ENCODE assay signal across 8 mouse cellular contexts in the genomic region with DNA sequence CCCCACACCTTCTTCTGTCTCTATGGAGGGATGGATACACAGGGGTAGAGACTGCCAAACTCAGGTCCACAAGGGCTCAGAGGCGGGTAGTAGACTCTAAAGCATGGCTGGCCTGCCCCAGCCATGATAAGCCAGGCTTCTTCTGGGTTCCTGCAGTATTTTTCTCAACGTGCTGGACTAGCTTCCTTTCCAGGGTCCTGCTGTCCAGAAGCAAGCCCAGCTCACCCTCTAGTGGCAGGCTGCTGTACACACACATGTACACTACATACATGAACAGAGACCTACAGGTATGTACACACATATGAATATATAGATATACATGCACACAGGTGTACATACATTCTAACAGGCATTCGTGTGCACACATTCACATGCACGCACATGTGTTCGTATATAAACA.
DNase-seq lines count a peak whose midpoint lies in the region; ATAC-seq and TF ChIP-seq lines count a peak whose summit lies in the region.

No protein-coding gene starts in this region.

- DNase-seq in forebrain, embryonic 11.5 days (ENCODE audit: low spot score): no peak
- peak; percentile 32 for DNase-seq in right cerebral cortex, adult 18-20 months
- no peak for DNase-seq in right cerebral cortex, postnatal 36 days (ENCODE audit: low spot score in 2 of 2)
- DNase-seq in forebrain, postnatal 0 days: peak; percentile 74
- DNase-seq in left cerebral cortex, postnatal 4 days: peak; percentile 75

- no peak overlapping the region for H3K4me2 ChIP-seq in forebrain, embryonic 12.5 days
- H3K4me2 ChIP-seq in forebrain, embryonic 11.5 days (ENCODE audit: low read depth, low read length, severe bottlenecking): no peak overlapping the region
- H3K4me2 ChIP-seq in forebrain, postnatal 0 days (ENCODE audit: low read depth): no peak overlapping the region

- intact Hi-C loops in left cerebral cortex, postnatal 4 days (cut with DNase I): loop anchor here (5.0 to 10.0 kb wide), 2 partner anchors 428 to 1245 kb away; a partner anchor contains a TSS

- peaks cover 10% of the 10 kb centered on the region for H3K4me1 ChIP-seq in forebrain, embryonic 12.5 days
- H3K4me1 ChIP-seq in forebrain, embryonic 11.5 days (replicated peaks; ENCODE audit: control insufficient read depth, insufficient read depth, low read length): no peaks in the 10 kb centered on the region
- H3K4me1 ChIP-seq in forebrain, postnatal 0 days (ENCODE audit: insufficient read depth): peaks cover 7% of the 10 kb centered on the region; the same call in 1 of the 2 replicates

- peak; percentile 90 for TF ChIP-seq CTCF in forebrain, postnatal 0 days (IDR thresholded peaks at IDR 0.05; ENCODE audit: low read depth)

- no peaks in the 10 kb centered on the region for H3K36me3 ChIP-seq in forebrain, embryonic 12.5 days (replicated peaks)
- no peaks in the 10 kb centered on the region for H3K36me3 ChIP-seq in forebrain, embryonic 11.5 days (ENCODE audit: control insufficient read depth, insufficient read depth, low read length)
- no peaks in the 10 kb centered on the region for H3K36me3 ChIP-seq in forebrain, postnatal 0 days (ENCODE audit: insufficient read depth)

- ATAC-seq in forebrain, embryonic 12.5 days (ENCODE audit: low FRiP score): peak; percentile 44
- no peak for ATAC-seq in forebrain, embryonic 11.5 days (replicated peaks; ENCODE audit: low FRiP score)
- peak; percentile 44 for ATAC-seq in forebrain, postnatal 0 days
- ATAC-seq in inflammation-experienced regulatory T-cells, adult 6 months: no peak
- no peak for ATAC-seq in monocyte, adult 5-6 weeks (replicated peaks; ENCODE audit: insufficient number of reproducible peaks, low FRiP score, low TSS enrichment, poor library complexity, severe bottlenecking)

- H3K27me3 ChIP-seq in forebrain, embryonic 12.5 days: 0 out of 2 replicates have a peak, but pooled peaks cover 3% of the 10 kb centered on the region
- H3K27me3 ChIP-seq in forebrain, embryonic 11.5 days (ENCODE audit: control insufficient read depth, insufficient read depth, low read length): no peaks in the 10 kb centered on the region
- no peaks in the 10 kb centered on the region for H3K27me3 ChIP-seq in forebrain, postnatal 0 days (ENCODE audit: insufficient read depth, low read length)

- 70% methylated on average over 5 of the region's 5 CpGs for WGBS in forebrain, embryonic 12.5 days
- 72% methylated on average over 5 of the region's 5 CpGs for WGBS in forebrain, embryonic 11.5 days
- 67% methylated on average over 5 of the region's 5 CpGs for WGBS in forebrain, postnatal 0 days

- H3K4me3 ChIP-seq in forebrain, embryonic 12.5 days (replicated peaks): no peak overlapping the region
- H3K4me3 ChIP-seq in forebrain, embryonic 11.5 days (ENCODE audit: low read depth, low read length): no peak overlapping the region
- no peak overlapping the region for H3K4me3 ChIP-seq in forebrain, postnatal 0 days (ENCODE audit: low read depth, low read length)

- H3K9me3 ChIP-seq in forebrain, embryonic 12.5 days: no peaks in the 10 kb centered on the region
- H3K9me3 ChIP-seq in forebrain, embryonic 11.5 days (ENCODE audit: control insufficient read depth, low read length): no peaks in the 10 kb centered on the region
- no peaks in the 10 kb centered on the region for H3K9me3 ChIP-seq in forebrain, postnatal 0 days (ENCODE audit: low read length)

- no peak overlapping the region for H3K27ac ChIP-seq in forebrain, embryonic 12.5 days
- no peak overlapping the region for H3K27ac ChIP-seq in forebrain, embryonic 11.5 days (ENCODE audit: low read depth, low read length)
- H3K27ac ChIP-seq in forebrain, postnatal 0 days (ENCODE audit: low read depth, low read length): no peak overlapping the region

- H3K9ac ChIP-seq in forebrain, embryonic 12.5 days: no peak overlapping the region
- H3K9ac ChIP-seq in forebrain, embryonic 11.5 days (ENCODE audit: low read length): no peak overlapping the region
- H3K9ac ChIP-seq in forebrain, postnatal 0 days: no peak overlapping the region

Comparison
In these comparisons a context has a peak if more than half of its experiments do, and no peak if none do; other contexts are left out.
1. ATAC-seq: peak in forebrain, embryonic 12.5 days (single experiment) and forebrain, postnatal 0 days (single experiment); none in forebrain, embryonic 11.5 days (single experiment), inflammation-experienced regulatory T-cells, adult 6 months (single experiment) and monocyte, adult 5-6 weeks (single experiment).
2. DNase-seq: peak in right cerebral cortex, adult 18-20 months (single experiment), forebrain, postnatal 0 days (single experiment) and left cerebral cortex, postnatal 4 days (single experiment); none in forebrain, embryonic 11.5 days (single experiment) and right cerebral cortex, postnatal 36 days (0 of 2).